Mouse (Mus musculus) layer of hippocampus, postnatal 10 days (tissue): ENCODE results near the gene Atp6ap1. TPM values are rescaled to one million over a fixed set of nuclear protein-coding genes. Genes with fewer than 3 reads are reported as not detected.

Experiments used
- DNase-seq, 2 experiments: peaks; one replicate each; pipeline ENCODE4 v3.0.0; 2021; ENCODE audit warnings: low spot score in 2 of 2
- long read RNA-seq: library from polyadenylated mRNA; stranded (forward); transcript quantifications from one replicate; pipeline ENCODE4 v2.0.0, GENCODE M21; 2023
- total RNA-seq, 2 experiments: library from RNA; stranded (reverse); gene quantifications; 2 replicates each; pipeline ENCODE4 v1.2.3; 2021

Gene Atp6ap1
- total RNA-seq = 100 to 1,000 TPM; 276 to 278 TPM
- long read RNA-seq, transcript Atp6ap1-201 (10 exons, 2,189 nt) = major isoform, 138 of 162 reads
- long read RNA-seq, partial matches to known transcripts = 9 of 162 reads
- long read RNA-seq, other reads (novel, unspliced or antisense) = 15 of 162 reads

DNA sequence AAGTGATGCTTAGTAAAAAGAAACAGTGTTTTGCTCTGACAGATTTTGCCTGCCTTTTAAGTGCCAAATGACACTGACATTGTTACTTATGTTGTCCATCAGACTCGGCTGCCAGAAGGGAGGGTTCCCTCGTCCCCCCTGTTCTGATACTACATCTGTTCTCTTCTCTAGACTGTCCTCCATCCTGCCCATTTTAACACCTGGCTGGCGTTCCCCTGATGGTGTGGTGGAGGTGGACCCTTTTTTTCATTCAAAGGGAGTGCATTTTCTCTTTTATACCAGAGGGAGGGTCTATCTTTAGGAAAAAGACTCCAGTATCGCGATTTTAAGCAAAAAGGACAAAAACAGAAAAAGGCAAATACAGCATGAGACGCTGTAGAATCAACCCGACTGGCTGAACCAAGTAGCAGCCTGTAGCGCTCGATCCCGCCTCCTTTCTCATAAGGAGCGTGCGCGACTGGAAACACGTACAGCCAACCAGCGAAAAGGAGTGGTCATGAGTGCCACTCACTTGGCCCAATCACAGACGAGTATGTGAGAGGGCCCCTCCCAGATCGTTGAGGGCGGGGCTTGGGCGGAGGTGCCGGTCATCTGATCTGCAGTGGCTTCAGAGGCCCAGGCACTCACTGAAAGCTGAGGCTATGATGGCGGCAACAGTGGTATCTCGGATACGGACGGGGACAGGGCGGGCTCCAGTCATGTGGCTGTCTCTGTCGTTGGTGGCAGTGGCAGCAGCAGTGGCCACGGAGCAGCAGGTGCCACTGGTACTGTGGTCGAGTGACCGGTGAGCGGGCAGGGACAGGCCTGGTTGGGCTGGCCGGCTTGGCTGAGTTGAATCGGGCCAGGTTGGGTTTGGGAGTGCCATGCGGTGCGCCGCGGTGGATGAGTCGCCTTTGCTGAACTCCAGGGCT is at the start of gene Atp6ap1:
Gene Atp6ap1, plus strand, starts transcription at position 560 of the 911 bp plus-strand sequence.
- DNase-seq = peak; percentile 92 to 93

DNA sequence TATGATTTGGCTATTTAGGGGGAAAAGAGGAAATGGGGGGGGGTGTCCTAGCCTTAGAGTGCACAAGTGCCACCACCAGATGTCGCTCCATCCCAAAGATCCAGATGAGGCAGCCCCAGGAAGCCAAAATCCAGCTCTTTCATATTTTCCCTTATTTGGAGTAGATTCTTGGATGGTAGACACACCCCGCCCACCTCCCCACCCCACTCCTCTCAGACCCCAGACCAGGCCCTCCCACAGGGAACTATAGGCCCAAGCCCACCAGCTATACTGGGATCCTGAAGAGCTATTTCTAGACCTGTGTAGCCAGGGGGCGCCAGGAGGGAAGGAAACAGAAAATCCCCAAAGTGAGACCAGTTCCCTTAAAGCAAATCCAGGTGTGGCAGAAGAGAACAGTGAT is 48.2 kb upstream of the Atp6ap1 start:
- peak; percentile 60 to 68 for DNase-seq

DNA sequence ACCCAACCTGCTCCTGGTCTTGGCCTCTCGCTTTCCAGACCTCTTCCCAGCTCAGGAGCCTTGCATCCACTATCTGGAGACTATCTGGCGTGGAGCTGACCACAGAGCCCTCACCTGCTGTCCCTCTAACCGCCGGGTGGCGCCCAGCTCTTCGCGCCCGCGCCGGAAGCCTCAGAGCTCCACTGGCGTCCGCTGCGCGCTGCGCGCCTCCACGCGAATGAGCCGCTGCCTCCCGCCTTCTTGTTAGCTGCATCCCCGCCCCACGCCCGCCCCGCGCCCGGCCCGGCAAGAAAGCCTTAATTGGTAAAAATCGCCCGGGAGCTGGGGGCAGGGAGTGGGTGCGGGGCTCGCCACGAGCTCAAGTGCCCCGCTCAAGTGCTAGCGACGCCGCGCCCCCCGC is 47.3 kb upstream of the Atp6ap1 start, which contains the start of gene Flna:
Gene Flna, minus strand, starts transcription at position 206 of the 400 bp plus-strand sequence.
- DNase-seq = peak; percentile 40 to 60

DNA sequence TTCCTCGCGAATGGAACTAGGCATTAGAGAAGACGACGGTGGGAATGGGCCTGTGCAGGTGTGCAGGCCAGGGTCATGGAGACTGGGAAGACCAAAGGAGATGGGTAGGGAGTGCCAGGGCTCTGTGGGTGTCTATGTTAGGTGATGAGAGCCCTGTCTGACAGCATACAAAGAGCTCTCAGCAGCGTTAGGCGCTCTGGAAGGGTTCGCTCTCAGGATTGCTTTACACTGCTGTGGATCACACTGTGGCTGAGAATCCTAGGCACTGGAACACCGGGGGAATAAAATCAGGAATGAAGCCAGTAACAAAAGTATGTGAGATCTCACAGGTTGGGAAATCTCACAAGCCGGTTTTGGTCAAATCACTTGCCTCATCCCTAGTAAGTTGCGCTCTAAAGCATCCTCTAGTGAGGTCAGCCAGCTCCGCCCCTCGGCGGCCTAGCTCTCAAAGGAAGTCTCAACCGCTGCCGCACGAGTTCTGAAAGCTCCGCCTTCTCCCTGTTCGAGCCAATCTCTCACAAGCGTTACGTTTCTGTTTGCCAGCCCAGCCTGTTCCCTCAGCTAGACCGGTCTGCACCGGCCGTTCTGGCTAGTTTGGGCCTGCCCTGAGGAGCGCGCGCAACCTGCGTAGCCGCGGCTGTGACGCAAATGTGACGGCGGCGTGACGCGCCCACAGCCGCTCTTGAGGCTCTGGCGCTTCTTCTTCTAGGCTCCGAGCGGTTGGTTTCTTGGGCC is 42.6 kb upstream of the Atp6ap1 start, which contains the start of gene Emd:
Gene Emd, plus strand, starts transcription at position 535 of the 735 bp plus-strand sequence.
- DNase-seq = peak; percentile 77 to 82

DNA sequence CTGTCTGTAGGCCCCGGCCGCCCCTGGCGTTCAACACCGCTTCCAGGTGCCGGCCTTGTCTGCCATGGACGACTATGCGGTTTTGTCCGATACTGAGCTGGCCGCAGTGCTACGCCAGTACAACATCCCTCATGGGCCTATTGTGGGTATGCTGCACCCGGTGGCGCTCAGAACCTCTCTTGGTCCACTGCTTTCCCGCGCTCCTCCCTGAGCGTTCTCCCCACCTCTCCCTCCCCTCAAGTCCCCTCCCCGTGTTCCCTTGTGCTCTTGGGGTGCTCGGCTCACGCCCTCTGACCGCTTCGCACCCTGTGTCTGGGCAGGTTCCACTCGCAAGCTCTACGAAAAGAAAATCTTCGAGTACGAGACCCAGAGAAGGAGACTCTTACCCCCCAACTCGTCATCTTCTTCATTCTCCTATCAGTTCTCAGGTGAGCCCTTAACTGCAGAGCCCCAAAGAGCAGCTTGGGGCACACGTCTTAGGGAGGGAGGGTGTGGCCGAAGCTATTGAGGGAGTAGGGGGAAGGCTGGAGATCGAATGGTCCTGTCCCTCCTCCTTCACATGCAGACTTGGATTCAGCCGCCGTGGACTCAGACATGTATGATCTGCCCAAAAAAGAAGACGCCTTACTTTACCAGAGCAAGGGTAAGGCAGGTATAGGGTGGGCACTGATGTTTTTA is 41.9 kb upstream of the Atp6ap1 start:
- DNase-seq = no peak

DNA sequence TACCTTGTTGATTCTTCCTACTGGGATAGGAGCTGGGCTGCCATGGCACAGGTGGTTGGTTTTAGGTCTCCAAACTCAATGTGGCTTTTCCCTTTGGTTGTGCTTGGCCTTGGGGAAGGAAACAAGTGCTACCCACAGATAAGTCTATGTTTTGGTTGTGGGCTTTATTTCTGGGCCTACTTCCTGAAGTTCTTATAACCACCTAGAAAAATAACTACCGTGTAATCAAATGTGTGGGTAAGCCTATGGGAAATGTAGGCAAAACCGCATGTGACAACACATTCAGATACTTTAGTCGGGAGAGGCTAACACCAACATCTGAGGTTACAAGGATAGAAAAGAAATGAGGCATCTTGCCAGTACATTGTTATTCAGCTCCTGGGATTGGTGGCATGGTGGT is 39.2 kb upstream of the Atp6ap1 start:
- DNase-seq = no peak

DNA sequence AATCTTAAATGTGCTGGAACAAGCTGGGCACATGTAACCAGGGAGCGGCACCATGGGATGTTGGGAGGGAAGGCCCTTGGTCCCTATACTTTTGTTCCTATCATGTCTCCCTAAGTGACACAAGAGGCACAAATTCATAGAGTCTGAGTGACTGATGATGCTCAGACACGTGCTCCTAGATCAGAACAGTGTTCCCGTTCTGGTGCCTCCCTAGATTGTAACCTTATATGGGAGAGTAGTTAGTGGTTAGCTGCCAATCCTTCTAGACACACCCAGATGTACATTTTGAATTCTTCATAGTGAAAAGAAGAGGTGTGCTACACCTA is 27.2 kb upstream of the Atp6ap1 start:
- DNase-seq = peak in 1 of 2 experiments; percentile 20

DNA sequence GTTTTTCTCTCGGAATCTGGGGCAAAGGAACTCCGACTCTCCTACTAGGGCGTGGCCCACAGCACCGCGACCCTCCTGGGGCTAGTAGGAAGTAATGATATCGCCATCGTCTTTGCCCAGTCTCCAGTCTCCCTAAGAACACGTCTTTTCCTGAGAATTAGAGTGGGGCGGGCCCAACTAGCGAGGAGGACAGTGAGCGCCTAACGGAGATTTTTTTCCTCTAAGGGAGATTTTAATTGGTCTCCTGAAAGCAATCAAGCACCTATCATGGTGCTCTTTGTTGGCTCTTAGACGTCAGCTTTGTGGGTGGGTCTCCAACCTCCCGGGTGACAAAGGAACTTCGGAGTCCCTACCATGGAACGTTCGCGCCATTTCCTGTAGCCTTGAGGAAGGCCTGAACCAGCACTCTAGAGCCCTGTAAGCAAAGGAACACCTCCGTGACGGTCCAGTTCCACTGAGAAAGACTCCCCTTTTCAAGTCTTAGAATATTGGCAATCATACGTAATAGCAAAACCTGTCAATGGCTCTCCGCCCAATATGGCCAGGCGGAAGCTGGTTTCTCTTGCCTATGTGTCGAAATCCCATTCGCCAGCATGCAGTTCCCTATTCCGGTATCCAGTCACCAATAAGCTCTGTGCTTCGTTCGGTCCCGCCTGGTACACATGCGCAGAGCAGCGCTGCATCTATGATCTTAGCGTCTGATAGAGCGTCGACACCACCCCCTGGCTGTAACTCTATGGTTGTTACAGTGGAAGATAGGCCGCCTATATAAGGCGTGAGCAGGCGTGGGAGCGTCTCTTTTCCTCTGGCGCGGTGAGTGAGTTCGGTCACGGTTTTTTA is 26.6 kb upstream of the Atp6ap1 start, which contains the start of gene Rpl10:
Gene Rpl10, plus strand, starts transcription at position 751 of the 840 bp plus-strand sequence.
- peak; percentile 81 to 87 for DNase-seq

DNA sequence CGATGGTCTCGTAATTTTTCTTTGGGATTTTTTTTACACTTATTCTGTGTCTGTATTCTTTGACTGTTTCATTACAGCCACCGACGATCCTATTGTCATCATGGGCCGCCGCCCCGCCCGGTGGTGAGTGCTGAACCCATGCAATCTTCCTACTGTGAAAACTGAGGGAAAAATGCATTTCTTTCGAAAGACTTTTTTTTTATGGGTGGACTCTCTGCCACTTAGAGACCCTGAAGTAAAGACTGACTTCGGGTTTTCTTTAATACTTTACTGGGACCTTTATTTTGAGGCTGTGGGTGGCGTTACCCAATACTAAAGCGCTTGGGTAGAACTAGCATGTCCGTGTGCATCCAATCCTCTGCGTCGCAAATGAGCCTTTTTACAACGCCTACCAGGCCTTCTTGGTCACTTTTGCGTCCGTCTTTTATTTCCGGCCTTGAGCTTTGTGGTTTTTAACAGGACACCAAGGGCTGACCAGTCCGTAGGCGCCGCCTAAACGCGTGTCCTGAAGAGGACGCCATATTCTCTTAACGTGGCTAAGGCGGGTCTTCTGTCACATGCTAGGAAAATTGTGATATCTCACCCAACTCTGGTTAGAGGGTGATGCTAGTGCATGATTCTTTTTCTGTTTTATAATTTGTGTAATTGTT is 25.9 kb upstream of the Atp6ap1 start:
- peak; percentile 13 to 25 for DNase-seq

DNA sequence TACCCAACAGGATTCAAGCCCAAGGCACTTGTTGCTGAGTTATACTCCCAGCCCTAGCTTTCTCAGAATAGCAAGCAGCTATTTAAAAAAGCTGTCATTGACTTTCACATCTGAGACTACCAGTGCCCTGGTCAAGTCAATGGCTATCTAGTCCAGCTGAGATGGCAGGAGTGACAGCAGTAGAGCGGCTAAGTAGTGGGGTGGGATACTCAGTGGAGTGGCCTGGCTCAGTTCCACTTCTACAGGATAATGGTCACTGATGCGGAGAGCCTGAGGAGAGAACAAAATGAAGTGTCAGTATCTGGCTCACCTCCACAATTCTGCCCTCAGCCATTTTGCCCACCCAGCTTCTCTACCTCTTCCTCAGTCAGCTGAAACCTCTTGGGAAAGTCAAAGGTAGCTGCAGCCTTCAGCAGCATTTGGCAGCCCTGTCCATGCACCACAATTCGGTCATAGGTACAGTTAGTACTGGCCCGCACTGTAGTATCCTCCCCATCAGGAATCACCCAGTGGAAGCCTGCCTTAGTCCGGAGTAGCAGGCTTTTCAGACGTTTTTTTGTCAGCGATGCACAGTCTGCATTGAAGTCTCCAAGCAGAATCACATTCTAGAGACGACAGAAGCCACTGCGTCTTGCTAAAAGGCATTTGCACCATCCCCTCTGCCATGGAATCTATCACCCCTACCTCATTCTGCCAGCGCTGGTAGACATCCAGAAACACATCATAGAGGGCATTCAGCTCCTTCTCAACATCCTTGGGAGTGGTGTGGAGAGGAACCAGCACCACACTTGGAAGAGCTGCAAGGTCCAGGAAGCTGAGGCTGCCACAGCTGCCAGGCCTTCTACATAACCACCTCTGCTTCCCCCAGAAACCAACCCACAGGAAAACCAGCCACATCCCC is 23.2 kb upstream of the Atp6ap1 start:
- no peak for DNase-seq

DNA sequence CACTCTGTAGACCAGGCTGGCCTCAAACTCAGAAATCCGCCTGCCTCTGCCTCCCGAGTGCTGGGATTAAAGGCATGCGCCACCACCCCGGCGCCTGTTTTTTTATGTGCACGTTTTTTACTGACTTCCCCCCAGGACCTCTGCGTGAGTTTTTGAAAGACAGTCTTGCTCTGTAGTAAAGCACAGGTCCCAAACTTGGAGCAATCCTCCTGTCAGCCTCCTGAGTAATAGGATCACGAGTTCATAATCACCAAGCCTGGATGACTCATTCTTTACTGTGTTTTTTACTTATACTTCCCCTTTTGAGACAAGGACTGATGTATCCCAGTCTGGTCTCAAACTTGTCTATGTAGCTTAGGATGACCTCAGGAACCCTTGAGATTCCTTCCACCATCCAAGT is 19.0 kb upstream of the Atp6ap1 start:
- no peak for DNase-seq

DNA sequence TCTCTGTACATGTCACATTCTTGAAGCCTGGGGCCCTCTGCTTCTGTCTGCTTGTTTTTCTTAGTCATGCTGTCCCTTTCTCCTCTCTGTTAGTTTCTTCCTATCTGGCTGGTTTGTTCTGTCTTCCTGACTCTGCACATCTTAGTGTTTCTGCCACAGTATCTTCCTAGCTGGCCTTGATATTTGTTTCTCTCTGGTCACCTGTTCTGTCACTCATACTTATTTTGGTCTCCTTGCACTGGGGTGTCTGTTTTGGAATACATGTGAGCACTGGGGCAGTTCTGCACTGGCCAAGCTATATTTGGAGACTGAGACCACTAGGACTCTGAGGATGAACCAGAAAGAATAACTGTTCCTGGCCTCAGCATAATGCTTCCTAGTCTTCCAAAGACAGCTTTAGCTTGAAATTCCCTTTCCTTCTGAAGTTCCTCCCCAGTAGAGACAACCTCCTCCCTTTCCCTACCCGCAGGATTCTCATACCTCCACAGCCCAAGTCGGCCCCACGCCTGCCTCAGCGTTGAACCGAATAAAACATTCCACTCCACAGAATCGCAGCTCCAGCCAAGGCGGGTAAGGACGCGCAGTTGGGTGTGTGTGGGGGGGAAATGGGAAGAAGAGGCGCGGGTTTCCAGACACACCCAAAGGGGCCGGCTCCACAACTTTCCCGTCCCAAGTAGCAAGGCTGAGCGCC is 15.7 kb upstream of the Atp6ap1 start:
- no peak for DNase-seq

DNA sequence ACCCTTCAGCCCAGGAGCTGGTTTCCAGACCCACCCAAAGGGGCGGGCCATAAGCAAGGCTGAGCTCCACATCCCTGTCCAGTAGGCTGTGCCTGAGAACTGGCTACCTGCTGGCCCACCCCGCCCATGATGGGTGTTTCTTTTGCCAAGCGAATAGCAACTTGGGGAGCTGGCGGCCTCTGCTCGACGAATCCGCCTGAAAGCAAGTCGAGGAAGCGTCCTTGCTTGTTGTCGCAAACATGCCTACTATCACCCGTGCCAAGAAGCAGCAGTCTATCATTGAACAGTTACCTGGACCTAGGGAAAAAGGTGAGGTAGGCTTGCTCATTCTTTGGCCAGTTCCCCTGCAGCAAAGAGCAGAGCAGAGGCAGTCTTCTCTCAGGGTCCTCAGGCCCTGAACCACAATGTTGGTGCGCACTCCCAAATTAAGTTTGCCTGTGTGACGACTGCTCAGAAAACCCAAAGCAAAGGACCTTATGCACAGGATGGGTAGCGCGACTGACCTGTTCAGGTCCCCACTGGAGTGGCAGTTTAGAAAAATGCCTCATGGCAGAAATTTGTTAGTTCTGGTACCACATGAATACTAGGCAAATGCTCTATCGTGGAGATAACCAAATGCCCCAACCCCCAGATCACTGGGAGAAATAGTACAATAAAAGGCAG is 15.0 kb upstream of the Atp6ap1 start, which contains the start of the genes Taz and Dnase1l1:
Gene Taz, plus strand, starts transcription at position 181 of the 663 bp plus-strand sequence.
Gene Dnase1l1, minus strand, starts transcription at position 606 of the 663 bp plus-strand sequence.
- DNase-seq = peak; percentile 14 to 34

DNA sequence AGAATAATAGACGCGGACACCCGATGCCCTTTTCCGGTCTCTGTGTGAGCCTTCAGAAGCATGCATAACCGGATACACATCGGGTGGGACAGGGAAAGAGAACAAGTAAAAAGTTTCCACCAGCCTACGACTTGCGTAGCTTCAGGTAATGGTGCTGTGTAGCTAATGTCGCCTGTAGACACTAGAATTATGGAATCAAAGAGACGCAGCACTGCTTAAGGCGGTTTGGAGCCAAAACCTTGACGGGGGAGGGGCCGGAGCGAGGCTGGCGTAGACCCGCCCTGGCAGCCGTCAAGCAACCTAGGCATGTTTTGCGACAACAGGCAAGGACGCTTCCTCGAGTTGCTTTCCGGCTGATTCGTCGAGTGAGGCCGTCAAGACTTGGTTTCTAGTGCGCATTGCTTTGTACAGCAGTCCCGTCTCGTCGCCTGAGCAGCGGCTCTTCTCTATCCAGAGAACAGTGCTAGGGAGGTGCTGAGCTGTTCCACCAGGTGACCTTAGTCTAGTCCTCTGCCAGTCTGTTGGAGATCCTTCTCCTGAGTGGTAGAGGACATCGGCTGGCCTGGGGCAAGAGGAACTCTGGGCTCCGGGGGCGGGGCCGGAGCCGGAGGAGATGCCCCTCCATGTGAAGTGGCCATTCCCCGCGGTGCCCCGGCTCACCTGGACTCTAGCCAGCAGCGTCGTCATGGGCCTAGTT is 14.4 kb upstream of the Atp6ap1 start:
- DNase-seq = peak; percentile 78 to 85

DNA sequence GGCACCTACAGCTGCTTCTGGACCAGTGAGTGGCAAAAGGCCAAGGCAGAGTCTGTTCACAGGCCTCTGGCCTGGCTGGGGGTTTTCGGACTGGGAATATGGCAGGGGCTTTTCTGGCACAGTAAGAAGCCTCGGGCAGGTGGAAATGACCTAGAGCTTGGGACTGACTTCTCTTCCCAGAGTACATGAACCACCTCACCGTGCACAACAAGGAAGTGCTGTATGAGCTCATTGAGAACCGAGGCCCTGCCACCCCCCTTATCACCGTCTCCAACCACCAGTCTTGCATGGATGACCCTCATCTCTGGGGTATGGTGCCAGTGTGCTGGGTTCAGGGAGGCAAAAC is 13.8 kb upstream of the Atp6ap1 start:
- no peak for DNase-seq

DNA sequence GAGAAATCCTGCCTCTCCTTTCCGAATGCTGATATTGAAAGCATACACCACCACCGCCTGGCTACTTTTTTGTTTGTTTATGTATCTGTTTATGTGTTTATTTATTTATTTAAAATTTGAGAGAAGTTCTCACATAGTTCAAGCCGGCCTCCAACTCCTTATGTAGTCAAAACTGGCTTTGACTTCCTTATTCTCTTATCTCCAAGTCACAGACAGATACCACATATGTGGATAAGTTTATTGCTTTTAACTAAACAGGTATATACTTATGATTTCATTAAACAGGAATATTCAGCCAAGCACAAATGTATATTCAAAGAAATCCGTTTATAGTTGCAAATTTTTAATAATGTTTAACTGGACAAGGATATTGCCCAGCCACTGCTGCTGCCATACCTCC is 3.5 kb upstream of the Atp6ap1 start:
- no peak for DNase-seq

DNA sequence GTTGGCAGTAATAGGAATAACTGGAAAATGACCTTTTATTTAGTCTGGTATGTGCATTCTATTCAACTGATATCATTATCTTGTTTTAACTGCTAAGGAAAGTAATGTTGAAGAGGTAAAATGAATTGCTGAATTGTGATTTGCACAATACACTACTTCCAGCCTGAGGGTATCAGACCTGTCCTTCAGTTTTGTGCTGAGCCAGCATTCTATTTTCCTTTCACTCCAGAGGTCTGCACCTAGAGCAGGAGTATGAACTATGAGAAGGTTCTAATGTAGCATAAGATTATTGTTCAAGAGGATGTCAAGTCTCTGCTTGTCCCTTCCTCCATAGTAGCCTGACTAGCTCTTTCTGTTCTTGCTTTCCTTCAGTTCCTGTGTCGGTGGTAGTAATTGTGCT is 1.5 kb downstream of the Atp6ap1 start:
- no peak for DNase-seq
